Mouse (Mus musculus): Measurements from ENCODE around the gene Kif26b. TPM values are rescaled to one million over a fixed set of nuclear protein-coding genes. Genes with fewer than 3 reads are reported as not detected.
A peak's percentile ranks its signal among the peaks of the same experiment; 100 is the strongest.

Gene Kif26b
- polyA plus RNA-seq, 1 experiment = not detected

DNA sequence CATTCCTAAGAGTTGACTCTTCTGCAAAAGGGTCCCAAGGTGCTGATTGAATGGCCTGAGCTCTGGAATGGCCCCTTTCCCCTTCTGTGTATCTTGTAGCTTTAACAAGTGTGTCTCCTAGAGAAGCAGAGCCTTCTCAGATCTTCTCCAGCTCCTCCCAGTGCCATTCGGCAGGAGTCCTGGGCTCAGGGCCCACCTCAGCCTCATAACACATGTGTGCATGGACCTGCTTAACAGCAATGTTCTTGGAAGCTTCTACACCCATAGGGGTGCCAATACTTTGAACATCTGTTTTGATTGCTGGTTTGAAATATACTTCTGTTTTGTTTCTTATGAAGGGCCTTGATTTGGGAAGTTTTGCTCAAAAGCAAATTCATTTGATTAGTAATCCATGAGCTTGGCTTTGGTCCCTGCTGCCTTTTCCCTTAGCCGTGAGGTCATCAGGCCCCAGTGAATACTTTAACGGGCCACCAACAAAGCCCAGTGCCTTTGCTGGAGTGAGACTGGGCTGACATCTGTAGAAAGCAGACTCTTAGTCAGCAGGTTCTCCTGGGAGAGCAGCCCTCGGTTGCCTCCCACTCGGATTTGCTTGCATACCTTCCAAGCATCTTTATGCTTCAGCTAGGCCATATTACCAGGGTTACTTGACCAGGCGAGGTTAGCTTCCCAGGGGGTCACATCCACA lies 405.2 kb downstream of the Kif26b start:
- Histone ChIP-seq H3K27ac (ENCODE audit: control insufficient read depth, insufficient read depth, low read depth, low read length, poor library complexity) (no peak overlapping the region), H3K4me1 (ENCODE audit: control insufficient read depth, insufficient read depth, low read length) (no peaks in the 10 kb centered on the region), H3K4me3 (replicated peaks; ENCODE audit: control insufficient read depth, low read depth, low read length) (no peak overlapping the region)
- TF ChIP-seq CTCF (IDR thresholded peaks at IDR 0.05; ENCODE audit: control insufficient read depth, insufficient read depth, low read length) (no peak), POLR2A (IDR thresholded peaks at IDR 0.05; ENCODE audit: borderline replicate concordance, control insufficient read depth, low read depth, low read length) (no peak)
- WGBS = 78% methylated on average over 6 of the region's 6 CpGs

- no peak overlapping the region for H3K4me3 ChIP-seq (replicated peaks; ENCODE audit: control insufficient read depth, low read depth, low read length)
- TF ChIP-seq POLR2A (IDR thresholded peaks at IDR 0.05; ENCODE audit: borderline replicate concordance, control insufficient read depth, low read depth, low read length) (no peak), CTCF (IDR thresholded peaks at IDR 0.05; ENCODE audit: control insufficient read depth, insufficient read depth, low read length) (no peak)
- 64% methylated on average over 4 of the region's 4 CpGs for WGBS
- H3K27ac ChIP-seq (ENCODE audit: control insufficient read depth, insufficient read depth, low read depth, low read length, poor library complexity) = no peak overlapping the region
- H3K4me1 ChIP-seq (ENCODE audit: control insufficient read depth, insufficient read depth, low read length) = no peaks in the 10 kb centered on the region
These were observed 407.5 kb downstream of the Kif26b start for GRCm38 (mm10) chr1:178936457-178936856.

DNA sequence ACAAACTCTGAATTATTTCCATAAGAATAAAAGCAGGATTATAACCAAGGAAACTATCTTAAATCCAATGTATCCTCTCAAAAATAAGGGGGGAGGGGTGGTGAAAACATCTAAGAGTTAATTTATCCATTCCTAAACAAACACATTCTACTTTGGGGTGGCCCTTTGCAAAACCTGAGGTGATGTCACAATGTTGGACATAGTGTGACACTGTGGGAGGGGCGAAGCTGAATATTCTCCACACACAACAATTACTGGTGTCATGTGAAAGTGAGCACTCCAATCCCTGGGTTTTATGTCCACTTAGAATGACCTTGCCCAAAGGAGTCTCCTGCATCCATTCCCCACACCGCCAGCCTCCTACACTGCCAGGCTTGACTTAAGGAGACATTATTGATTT lies 408.1 kb downstream of the Kif26b start:
- no peak for TF ChIP-seq CTCF (IDR thresholded peaks at IDR 0.05; ENCODE audit: control insufficient read depth, insufficient read depth, low read length)
- TF ChIP-seq POLR2A (IDR thresholded peaks at IDR 0.05; ENCODE audit: borderline replicate concordance, control insufficient read depth, low read depth, low read length) = no peak
- WGBS = 81% methylated on average over 2 of the region's 2 CpGs
- Histone ChIP-seq H3K27ac (ENCODE audit: control insufficient read depth, insufficient read depth, low read depth, low read length, poor library complexity) (no peak overlapping the region), H3K4me3 (replicated peaks; ENCODE audit: control insufficient read depth, low read depth, low read length) (no peak overlapping the region), H3K4me1 (ENCODE audit: control insufficient read depth, insufficient read depth, low read length) (no peaks in the 10 kb centered on the region)

GRCm38 (mm10) chr1:178940353-178940752 lies 411.4 kb downstream of the Kif26b start:
- 79% methylated on average over 4 of the region's 4 CpGs for WGBS
- TF ChIP-seq POLR2A (IDR thresholded peaks at IDR 0.05; ENCODE audit: borderline replicate concordance, control insufficient read depth, low read depth, low read length) (no peak), CTCF (IDR thresholded peaks at IDR 0.05; ENCODE audit: control insufficient read depth, insufficient read depth, low read length) (no peak)
- H3K27ac ChIP-seq (ENCODE audit: control insufficient read depth, insufficient read depth, low read depth, low read length, poor library complexity) = no peak overlapping the region

DNA sequence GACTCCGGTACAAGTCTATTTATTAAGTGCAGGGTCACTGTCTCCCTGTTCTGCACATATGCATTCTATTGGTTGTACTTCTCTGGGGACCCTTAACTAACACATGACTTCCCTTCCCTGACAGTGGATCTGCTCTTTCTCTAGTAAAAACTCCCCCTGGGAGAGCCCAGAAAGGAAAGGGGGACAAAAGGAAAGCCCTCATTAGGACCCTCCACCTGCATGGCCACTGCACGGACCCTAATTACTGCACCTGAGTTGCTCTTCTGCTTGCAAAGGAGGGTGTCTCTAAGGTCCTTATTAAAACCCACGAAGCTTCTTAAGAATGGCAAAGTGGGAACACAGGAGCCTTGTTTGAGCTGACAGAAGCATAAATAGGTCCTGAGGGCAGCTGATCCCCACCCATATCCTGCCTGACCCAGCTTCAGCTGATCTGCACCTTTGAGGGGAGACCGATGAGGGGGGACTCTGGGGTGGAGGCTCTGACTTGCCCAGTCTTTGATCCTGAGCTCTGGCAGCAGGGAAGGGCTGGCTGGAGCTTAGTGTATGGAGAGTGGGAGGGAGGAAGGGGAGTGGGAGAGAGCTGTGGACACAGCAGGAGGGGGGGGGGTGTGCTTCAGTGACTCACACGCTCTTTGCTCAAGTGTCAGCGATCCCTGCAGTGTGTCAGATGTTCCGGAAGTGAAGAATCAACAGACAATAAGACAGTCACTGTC lies 413.5 kb downstream of the Kif26b start:
- H3K4me1 ChIP-seq (ENCODE audit: control insufficient read depth, insufficient read depth, low read length) = no peaks in the 10 kb centered on the region
- TF ChIP-seq CTCF (IDR thresholded peaks at IDR 0.05; ENCODE audit: control insufficient read depth, insufficient read depth, low read length) (no peak), POLR2A (IDR thresholded peaks at IDR 0.05; ENCODE audit: borderline replicate concordance, control insufficient read depth, low read depth, low read length) (no peak)

More at GRCm38 (mm10) chr1:178940353-178940752, 411.4 kb downstream of the Kif26b start:
- Histone ChIP-seq H3K4me1 (ENCODE audit: control insufficient read depth, insufficient read depth, low read length) (no peaks in the 10 kb centered on the region), H3K4me3 (replicated peaks; ENCODE audit: control insufficient read depth, low read depth, low read length) (no peak overlapping the region)

GRCm38 (mm10) chr1:178952910-178953309 lies 424.0 kb downstream of the Kif26b start:
- Histone ChIP-seq H3K27ac (ENCODE audit: control insufficient read depth, insufficient read depth, low read depth, low read length, poor library complexity) (no peak overlapping the region), H3K4me3 (replicated peaks; ENCODE audit: control insufficient read depth, low read depth, low read length) (no peak overlapping the region), H3K4me1 (ENCODE audit: control insufficient read depth, insufficient read depth, low read length) (no peaks in the 10 kb centered on the region)
- no peak for TF ChIP-seq POLR2A (IDR thresholded peaks at IDR 0.05; ENCODE audit: borderline replicate concordance, control insufficient read depth, low read depth, low read length)
- no peak for TF ChIP-seq CTCF (IDR thresholded peaks at IDR 0.05; ENCODE audit: control insufficient read depth, insufficient read depth, low read length)
- 38% methylated on average over 12 of the region's 12 CpGs for WGBS

More for the DNA sequence above, 413.5 kb downstream of the Kif26b start:
- Histone ChIP-seq H3K27ac (ENCODE audit: control insufficient read depth, insufficient read depth, low read depth, low read length, poor library complexity) (no peak overlapping the region), H3K4me3 (replicated peaks; ENCODE audit: control insufficient read depth, low read depth, low read length) (no peak overlapping the region)
- WGBS = 62% methylated on average over 7 of the region's 7 CpGs

DNA sequence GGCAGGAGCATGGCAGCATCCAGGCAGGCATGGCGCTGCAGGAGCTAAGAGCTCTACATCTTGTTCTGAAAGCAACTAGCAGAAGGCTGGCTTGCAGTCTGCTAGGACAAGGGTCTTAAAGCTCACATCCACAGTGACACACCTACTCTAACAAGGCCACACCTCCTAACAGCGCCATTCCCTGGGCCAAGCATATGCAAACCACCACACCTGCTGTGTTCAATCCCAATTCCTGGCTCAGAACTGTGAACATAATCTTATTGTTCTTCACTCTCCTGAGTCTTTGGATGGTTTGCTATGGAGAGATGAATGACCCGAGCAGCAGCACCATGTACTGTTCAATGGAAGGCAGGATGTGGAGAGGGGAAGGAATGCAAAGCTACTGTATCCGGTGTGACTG lies 429.7 kb downstream of the Kif26b start:
- Histone ChIP-seq H3K4me3 (replicated peaks; ENCODE audit: control insufficient read depth, low read depth, low read length) (no peak overlapping the region), H3K4me1 (ENCODE audit: control insufficient read depth, insufficient read depth, low read length) (no peaks in the 10 kb centered on the region), H3K27ac (ENCODE audit: control insufficient read depth, insufficient read depth, low read depth, low read length, poor library complexity) (no peak overlapping the region)
- WGBS = 89% methylated on average over 4 of the region's 4 CpGs
- no peak for TF ChIP-seq POLR2A (IDR thresholded peaks at IDR 0.05; ENCODE audit: borderline replicate concordance, control insufficient read depth, low read depth, low read length)
- TF ChIP-seq CTCF (IDR thresholded peaks at IDR 0.05; ENCODE audit: control insufficient read depth, insufficient read depth, low read length) = no peak

DNA sequence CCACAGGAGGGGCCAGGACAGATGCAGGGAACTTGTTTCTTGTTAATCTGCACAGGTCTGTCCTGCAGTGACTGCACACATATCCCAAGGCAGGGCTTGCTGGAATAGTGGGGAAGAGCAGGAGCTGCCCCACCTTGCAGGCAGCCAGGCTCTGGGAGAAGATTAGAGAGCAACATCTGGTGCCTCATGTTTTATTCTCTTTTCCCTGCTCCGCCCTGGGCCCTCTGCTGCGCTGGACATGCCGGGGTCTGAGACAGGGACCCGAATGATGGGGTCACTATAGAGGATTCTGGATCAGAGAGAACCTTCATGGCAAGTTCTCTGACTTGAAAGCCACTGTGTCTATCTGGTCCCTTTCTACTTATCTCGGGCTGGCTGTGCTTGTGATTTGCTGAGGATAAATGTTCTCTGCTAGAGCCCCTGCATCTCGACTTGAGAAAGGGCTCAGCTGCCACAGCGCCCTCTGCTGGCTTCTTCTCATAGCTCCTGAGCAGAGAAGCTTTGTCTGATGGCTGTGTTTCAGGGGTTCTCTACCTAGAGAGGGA lies 431.2 kb downstream of the Kif26b start:
- peak; percentile 58 for TF ChIP-seq CTCF (IDR thresholded peaks at IDR 0.05; ENCODE audit: control insufficient read depth, insufficient read depth, low read length)
- TF ChIP-seq POLR2A (IDR thresholded peaks at IDR 0.05; ENCODE audit: borderline replicate concordance, control insufficient read depth, low read depth, low read length) = no peak
- Histone ChIP-seq H3K27ac (ENCODE audit: control insufficient read depth, insufficient read depth, low read depth, low read length, poor library complexity) (no peak overlapping the region), H3K4me1 (ENCODE audit: control insufficient read depth, insufficient read depth, low read length) (no peaks in the 10 kb centered on the region), H3K4me3 (replicated peaks; ENCODE audit: control insufficient read depth, low read depth, low read length) (no peak overlapping the region)
- WGBS = 54% methylated on average over 7 of the region's 7 CpGs
